Mouse (Mus musculus): ENCODE measurements around the gene Snx11.

The Snx11 gene

DNA sequence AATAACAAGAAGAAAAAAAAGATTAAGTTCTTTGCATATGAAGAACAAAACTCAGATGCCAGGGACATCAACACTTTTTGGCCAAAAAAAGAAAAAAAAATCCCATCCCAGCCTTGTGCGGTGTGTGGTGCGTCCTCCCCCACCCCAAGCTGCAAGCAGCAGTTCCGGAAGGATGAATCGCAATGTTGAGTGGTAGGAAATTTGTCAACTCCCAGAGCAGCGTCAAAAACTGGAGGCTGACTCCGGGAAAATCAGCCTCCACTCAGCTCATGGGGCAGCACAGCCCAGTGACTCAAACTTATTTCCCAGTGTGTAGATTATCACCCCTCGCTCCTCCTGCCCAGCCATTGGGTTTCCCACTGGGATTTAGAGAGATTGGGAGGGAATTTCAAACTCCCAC, 15.4 kb downstream of the Snx11 start:
- DNase-seq (ENCODE audit: low read depth) = no peak

DNA sequence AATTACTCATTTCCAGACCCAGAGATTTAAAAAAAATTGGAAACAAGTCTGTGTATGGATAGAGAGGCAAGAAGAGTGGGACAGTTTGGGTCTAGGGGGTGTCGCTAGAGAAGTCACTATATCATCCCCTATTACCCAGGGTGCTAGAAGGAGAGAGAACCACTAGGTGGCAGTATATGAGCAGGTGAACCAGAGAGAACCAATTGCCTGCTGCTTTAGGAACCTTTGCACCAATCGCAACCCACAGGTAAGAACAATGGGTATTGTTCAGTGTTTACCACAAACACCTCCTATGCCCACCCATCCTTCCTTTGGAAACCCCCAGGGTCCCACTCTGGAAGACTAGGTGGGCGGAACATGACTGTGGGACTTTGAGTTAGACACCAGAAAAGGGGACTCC, 17.3 kb downstream of the Snx11 start:
- DNase-seq (ENCODE audit: low read depth) = peak; percentile 88

DNA sequence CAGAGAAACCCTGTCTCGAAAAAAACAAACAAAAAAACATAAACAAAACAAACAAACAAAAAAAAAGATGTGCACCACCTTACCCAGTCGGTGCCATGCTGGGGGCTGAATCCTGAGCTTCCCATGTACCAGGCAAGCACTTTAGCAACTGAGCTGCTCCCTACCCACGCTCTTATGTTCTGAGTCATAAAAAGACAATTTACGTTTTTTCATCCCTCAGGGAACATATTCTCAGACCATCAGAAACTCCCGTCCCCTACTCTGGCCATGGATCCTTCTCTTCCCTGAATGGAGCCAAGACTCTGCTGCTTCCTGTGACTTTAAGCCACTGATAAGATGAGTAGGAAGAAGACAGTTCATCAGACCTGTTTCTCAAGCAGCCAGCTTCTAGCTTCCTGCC, 19.0 kb downstream of the Snx11 start:
- no peak for DNase-seq (ENCODE audit: low read depth)

DNA sequence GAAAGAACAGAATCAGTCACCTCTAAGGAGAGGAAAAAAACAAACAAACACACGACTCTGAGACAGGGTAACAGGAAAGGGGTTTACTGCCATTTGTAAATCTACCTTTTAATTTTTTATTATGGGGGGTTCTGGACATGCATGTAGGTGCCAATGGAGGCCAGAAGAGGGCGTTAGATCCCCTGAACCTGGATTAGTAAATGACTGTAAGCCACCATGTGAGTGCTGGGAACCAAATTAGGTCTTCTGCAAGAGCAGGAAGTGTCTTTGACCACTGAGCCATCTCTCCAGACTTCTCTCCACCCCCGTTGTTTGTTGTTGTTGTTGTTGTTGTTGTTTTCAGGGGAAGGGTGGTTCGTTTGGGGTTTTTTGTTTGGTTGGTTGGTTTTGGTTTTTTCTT, 19.9 kb downstream of the Snx11 start:
- DNase-seq (ENCODE audit: low read depth) = peak; percentile 25

DNA sequence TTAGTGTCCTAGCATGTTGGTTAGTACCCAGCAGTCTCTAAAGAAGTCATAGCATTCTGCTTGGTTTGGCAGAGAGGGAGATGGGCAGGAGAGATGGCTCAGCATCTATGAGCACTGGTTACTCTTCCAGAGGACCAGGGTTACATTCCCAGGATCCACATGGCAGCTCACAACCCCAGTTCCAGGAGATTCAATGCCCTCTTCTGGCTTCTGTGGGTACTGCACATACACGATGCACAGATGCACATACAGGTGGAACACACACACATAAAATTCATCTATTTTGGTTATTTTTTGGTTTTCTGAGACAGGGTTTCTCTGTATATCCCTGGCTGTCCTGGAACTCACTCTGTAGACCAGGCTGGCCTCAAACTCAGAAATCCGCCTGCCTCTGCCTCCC, 22.1 kb downstream of the Snx11 start:
- peak; percentile 48 for DNase-seq (ENCODE audit: low read depth)

DNA sequence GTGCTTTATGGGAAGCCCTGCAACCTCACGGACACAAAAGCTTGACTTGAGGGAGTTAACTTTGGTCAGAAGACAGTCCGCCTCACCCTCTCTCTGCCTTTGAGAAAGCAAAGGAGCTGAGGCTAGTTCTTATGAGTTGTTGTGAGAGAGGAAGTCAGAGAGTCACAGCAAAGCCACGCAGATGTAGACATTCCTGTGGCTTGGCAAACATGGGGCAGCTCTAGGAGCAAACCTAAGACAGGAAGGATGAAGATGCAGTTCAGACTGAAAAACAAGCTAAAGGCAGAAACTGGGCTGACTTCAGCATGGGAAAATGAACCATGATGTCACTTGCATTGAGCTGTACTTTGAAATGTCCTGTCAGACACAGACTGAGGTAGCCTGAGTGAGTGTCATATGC, 29.8 kb downstream of the Snx11 start:
- DNase-seq (ENCODE audit: low read depth) = no peak

DNA sequence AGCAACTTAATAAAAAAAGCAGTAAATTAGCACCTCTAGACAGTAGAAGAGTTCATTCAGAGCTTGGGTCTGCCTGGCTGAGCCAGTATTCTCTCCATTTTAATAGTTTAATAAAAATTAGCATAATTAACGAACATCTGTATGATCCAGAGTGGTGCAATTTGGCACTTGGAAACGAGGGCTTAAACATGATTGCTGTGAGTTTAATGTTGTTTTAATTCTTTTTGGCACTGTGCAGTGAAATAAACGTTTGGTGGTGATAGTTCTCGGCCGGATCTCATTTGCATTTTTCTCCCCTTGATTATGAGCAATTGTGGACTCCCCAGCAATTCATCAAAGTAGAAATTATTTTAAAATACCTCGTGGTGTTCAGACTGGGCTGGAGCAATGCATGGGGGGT, 30.7 kb downstream of the Snx11 start:
- DNase-seq (ENCODE audit: low read depth) = no peak

DNA sequence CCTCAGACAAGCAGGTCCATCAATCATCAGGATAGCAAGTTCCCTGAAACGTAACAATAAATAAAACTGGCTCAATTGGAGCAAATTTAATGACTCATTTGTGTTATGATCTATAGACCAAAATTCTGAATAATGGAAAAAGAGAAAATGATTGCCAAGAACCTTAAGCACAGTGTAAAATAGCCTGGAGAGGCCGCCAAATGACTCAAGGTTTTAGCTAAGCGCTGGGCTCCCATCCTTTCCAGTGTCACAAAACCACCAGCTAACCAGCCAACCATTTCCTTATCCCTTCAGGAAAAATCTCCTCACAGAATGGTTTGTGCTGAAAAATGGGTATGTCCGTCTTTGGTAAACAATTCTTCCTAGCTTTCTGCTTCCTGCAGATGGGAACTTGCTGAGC, 33.5 kb downstream of the Snx11 start:
- DNase-seq (ENCODE audit: low read depth) = no peak

DNA sequence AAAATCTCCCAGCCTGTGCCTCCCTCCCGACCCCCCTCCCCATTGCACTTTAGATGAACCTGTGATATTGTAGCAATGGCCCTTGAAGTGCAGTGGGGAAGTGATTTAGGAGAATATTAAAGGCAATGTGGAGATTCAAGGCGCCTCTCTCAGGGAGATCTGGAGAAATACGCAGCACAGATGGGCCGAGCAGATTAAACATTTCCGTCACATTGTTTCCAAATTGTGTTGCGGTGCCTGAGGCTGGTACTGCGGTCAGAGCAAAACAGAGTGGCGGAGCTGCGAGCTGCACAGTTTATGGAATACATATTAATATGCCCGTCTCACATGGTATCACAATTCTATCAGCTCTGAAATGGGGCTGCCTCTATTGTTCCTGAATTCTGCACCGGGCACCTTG, 34.4 kb downstream of the Snx11 start:
- no peak for DNase-seq (ENCODE audit: low read depth)

DNA sequence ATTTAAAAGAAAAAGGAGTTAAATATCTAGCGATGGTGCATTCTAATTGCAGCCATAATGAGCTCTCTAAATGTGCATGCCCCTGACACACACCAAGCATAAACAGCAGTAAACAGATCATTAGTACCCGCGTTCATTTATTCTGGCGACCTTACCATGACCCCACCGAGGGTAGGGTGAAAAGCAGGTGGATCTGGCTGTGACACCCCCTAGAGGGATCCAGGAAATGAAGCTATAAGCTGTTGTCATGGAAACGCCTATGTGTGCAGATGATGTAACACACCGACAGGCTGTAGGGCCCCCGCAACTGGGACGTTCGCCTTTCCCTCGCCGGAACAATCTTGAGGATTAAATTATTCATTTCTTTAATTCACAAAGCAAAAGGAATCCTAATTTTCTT, 35.4 kb downstream of the Snx11 start:
- DNase-seq (ENCODE audit: low read depth) = no peak

DNA sequence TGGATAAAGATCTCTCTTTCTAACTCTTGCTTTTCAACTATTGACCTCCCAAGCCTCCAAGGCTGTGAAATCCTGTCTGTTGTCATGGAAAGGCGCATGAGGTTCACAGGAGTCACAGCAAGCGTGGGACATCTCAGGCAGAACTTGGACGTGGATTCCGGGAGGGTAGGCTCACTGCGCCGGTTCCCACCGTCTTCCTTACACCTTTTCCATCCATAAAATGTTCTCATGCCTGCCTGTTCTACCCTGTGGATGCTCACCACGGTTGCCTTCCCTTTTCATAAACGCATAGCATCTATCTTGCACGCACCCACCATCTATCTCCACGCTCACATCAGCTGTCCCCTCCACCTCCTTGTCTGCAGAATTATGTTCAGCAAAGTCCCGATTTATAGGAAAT, 36.6 kb downstream of the Snx11 start:
- no peak for DNase-seq (ENCODE audit: low read depth)

DNA sequence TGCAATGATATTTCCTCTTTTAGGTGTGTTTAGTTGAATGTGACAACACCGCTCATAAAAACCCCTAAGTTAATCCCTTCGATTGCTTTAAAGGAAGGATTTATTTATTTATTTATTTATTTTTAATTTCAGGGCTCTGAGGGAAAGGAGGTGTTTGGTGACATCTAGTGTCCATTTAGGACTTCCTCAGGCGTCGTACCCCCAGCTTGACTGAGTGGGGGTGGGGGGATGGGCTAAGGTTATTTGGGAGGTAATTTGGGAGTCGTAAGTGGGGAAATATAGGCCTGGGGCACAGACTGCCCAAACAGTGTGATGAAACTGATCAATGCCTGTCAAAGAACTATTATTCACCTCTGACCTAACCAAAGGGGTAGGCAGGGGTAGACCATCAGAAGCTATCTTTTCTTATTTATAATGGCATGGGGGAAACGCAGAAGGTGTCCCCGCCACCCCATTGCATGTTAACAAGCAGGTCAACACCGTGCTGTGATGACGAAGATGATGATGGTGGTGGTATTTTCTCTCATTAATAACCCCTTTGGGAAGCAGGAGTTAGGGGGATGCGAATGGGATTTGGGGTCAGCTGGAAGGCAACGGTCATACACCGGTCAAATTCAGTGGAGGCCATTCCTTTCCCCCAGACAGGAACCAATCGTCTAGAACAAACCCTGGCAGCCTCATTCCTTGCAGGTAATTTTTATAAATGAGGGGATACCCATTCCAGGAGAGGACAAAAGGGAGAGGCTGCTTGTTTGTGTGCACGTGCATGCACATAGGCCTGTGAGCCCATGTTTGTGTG, 39.5 kb downstream of the Snx11 start:
- no peak for DNase-seq (ENCODE audit: low read depth)

DNA sequence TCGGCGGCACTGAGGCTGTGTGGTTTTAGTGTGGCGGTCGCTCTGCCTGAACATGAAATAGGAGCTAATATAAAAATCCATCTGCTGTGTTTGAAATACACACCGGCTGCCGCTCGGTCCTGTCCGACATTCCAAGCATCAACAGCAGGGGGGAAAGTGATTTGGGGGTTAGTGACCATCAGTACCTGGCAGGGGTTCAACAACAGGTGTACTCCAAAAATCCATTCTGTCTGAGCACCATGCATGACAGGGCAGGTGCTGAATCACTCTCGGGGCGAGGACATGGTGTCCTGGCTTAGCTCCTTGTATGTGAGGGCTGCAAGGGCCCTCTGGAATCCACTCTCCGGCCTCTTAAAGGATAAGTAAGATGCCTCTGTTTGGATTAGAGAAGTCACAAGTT, 41.0 kb downstream of the Snx11 start:
- DNase-seq (ENCODE audit: low read depth) = no peak

DNA sequence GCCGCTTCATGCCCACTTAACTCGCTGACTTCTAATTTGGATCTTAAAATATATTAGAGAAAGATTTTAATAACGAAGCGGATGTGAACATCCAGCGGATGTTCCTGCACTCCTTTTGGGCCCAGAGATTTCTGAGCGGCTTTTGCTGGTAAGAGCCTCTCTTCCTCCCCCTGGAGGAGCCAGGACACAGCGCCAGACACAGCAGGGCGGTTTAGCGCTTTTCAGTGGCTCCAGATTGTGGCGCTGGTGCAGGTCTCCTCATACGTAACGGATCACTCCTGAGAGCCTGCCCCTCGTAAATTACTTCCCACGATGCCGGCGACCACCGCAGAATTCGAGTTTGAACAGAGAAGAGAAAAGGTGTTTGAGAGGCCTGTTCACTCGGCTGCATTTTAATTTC, 41.5 kb downstream of the Snx11 start:
- no peak for DNase-seq (ENCODE audit: low read depth)

DNA sequence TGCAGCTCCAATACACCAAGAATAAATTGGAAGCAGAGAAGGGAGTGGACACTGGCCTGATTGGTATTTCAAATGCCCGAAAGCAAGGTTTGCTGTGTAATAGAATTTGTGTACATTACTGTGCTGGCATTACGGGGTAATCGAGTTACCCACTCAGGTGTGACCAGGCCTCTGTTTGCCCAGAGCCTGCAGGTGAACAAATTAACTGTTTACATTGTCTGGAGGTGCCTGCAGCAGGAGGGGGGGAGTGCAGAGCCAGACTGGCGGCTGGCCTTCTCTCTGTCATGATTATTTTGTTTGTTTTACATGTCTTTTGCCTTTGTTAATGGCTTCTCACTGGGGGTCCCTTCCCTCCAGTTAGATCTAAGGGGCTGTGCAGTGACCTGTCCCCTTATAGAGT, 44.7 kb downstream of the Snx11 start:
- no peak for DNase-seq (ENCODE audit: low read depth)

DNA sequence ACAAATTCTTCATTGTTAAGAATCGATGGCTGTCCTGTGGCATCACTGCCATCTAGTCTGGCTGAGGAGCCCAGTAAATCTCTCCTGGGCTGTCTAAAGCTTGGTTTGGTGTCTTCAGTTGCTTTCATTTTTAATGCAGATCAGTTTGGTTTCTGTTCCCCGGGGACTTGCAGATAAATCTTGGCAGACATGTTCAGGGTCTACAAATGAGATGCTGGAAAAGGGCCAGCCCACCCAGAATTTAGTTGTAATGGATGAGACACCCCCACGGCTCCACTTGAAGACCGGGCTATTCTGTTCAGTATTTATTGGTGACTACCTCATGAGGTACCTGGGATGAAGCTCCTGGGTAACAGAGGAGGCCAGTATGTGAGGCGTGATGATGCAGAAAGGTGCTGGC, 47.0 kb downstream of the Snx11 start:
- DNase-seq (ENCODE audit: low read depth) = no peak

DNA sequence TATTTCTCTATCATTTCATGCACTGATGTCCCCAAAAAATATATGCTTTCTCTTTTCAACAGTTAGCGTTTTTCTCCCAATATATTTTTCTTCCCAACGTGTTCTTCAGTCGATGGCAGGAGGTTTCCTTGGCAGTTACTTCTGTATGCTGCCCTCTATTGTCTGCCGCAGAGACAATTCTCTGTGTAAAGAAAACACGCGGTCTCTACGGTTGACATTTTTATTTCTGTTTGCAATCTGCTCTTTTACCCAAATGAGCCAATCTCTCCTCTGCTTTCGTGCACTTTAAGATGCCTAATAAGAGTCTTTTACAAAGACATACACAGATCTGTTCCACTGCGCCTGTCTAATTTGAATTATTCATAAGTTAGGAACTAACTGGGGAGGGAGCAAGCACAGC, 47.9 kb downstream of the Snx11 start:
- DNase-seq (ENCODE audit: low read depth) = no peak

DNA sequence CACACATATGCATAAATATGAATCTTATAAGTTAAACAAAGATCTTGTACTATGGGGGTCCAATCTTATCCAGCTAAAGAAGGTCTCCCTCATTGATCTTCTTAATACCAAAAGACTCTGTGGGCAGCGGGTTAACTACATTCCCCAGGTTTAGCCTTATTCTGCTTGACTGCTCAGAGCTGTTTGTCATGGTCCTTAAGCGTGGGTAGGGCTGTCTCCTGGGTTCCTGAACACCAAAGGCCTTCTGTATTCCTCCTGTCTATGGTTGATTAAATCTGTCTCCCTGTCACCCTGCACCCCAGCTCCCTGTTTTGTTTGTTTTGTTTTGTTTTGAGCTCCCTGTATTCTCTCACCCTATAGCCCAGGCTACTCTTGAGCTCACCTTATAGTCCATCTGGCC, 48.8 kb downstream of the Snx11 start:
- no peak for DNase-seq (ENCODE audit: low read depth)

DNA sequence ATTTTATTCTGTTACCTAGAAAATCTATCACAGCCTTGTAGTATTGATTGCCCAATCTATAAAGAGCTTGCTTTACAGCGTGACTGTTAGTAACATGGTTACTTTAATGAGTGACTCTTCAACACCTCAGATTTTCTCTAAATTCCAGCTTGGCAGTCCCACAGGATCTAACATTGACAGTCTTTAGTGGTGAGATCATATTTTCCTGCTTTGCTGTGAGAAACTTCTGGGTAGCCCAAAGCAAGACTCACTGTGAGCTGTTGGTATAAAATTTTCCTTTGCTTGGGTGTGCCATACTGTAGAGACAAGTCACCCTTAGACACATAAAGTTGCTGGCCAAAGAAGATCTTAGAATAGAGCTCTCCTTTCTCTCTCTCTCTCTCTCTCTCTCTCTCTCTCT, 51.5 kb downstream of the Snx11 start:
- DNase-seq (ENCODE audit: low read depth) = no peak

DNA sequence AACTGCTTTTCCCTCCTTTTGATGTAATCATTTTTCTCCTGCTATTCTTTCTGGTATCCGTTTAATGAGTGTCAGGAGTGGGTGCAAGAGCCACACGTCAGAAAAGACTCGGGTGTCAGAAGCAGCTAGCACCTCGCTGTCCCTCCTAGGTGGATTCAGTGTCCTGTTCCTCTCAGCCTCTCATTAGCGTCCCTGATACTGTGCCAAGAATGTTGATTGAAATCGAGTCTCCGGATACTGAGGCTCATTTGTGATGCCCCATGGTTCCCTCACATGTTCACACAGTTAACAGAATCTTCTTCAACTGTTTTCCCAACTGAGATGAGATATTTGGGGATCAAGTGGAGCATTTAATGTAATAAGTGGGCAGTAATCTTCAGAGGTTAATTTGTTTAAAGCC, 58.8 kb downstream of the Snx11 start:
- no peak for DNase-seq (ENCODE audit: low read depth)
